Mouse (Mus musculus): ENCODE results near the gene Cachd1. TPM values are rescaled to one million over a fixed set of nuclear protein-coding genes. Genes with fewer than 3 reads are reported as not detected.

The Cachd1 gene
- polyA plus RNA-seq, 1 experiment = 37.6 TPM

GRCm38 (mm10) chr4:101044149-101044548, 267.7 kb downstream of the Cachd1 start:
- H3K4me3 ChIP-seq (ENCODE audit: insufficient read depth, low read length) = no peak overlapping the region
- TF ChIP-seq POLR2A (IDR thresholded peaks at IDR 0.05; ENCODE audit: low read depth, low read length) = no peak
- no peak for TF ChIP-seq CTCF (IDR thresholded peaks at IDR 0.05; ENCODE audit: borderline replicate concordance, insufficient read depth, low read length)
- no peaks in the 10 kb centered on the region for H3K4me1 ChIP-seq (ENCODE audit: control insufficient read depth, insufficient read depth, low read length)
- H3K27ac ChIP-seq (ENCODE audit: insufficient read depth, low read length) = no peak overlapping the region

- Histone ChIP-seq H3K27ac (ENCODE audit: insufficient read depth, low read length) (no peak overlapping the region), H3K4me1 (ENCODE audit: control insufficient read depth, insufficient read depth, low read length) (no peaks in the 10 kb centered on the region), H3K4me3 (ENCODE audit: insufficient read depth, low read length) (no peak overlapping the region)
- TF ChIP-seq CTCF (IDR thresholded peaks at IDR 0.05; ENCODE audit: borderline replicate concordance, insufficient read depth, low read length) = no peak
- no peak for TF ChIP-seq POLR2A (IDR thresholded peaks at IDR 0.05; ENCODE audit: low read depth, low read length)
Observed at GRCm38 (mm10) chr4:101046576-101046975, 270.1 kb downstream of the Cachd1 start.

DNA sequence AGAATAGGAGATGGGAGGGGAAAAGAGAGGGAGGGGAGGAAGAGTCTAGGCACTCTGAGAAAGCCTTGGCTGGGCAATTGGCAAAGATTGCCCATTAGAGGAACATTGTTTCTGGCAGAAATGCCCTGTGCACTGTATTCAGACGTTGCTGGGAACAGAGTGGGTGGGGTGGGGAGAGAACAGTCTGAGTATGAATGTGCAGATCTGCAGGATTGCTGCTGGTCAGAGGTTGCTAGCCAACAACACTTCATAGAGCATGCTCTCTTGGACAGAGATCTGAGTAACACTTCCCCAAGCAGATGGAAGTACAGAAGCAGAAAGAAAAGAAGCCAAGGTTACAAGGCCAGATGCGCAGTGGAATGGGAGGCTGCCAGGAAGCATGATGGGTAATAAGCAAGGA, 285.7 kb downstream of the Cachd1 start:
- no peak for TF ChIP-seq POLR2A (IDR thresholded peaks at IDR 0.05; ENCODE audit: low read depth, low read length)
- TF ChIP-seq CTCF (IDR thresholded peaks at IDR 0.05; ENCODE audit: borderline replicate concordance, insufficient read depth, low read length) = no peak
- H3K4me3 ChIP-seq (ENCODE audit: insufficient read depth, low read length) = no peak overlapping the region
- no peak overlapping the region for H3K27ac ChIP-seq (ENCODE audit: insufficient read depth, low read length)
- no peaks in the 10 kb centered on the region for H3K4me1 ChIP-seq (ENCODE audit: control insufficient read depth, insufficient read depth, low read length)

- Histone ChIP-seq H3K4me1 (ENCODE audit: control insufficient read depth, insufficient read depth, low read length) (no peaks in the 10 kb centered on the region), H3K4me3 (ENCODE audit: insufficient read depth, low read length) (no peak overlapping the region), H3K27ac (ENCODE audit: insufficient read depth, low read length) (no peak overlapping the region)
- TF ChIP-seq POLR2A (IDR thresholded peaks at IDR 0.05; ENCODE audit: low read depth, low read length) = no peak
- TF ChIP-seq CTCF (IDR thresholded peaks at IDR 0.05; ENCODE audit: borderline replicate concordance, insufficient read depth, low read length) = no peak
Observed at GRCm38 (mm10) chr4:101066401-101066800, 289.9 kb downstream of the Cachd1 start.

- H3K4me3 ChIP-seq (ENCODE audit: insufficient read depth, low read length) = peak within 1 kb of the TSS; percentile 47
- no peak for TF ChIP-seq POLR2A (IDR thresholded peaks at IDR 0.05; ENCODE audit: low read depth, low read length)
- TF ChIP-seq CTCF (IDR thresholded peaks at IDR 0.05; ENCODE audit: borderline replicate concordance, insufficient read depth, low read length) = no peak
- H3K4me1 ChIP-seq (ENCODE audit: control insufficient read depth, insufficient read depth, low read length) = no peaks in the 10 kb centered on the region
- no peak within 1 kb of the TSS for H3K27ac ChIP-seq (ENCODE audit: insufficient read depth, low read length)
Observed at GRCm38 (mm10) chr4:101068786-101069153, 292.3 kb downstream of the Cachd1 start, which contains the start of gene Raver2. Gene Raver2 (plus strand): TSS chr4:101068983.

GRCm38 (mm10) chr4:101069154-101069971, 292.9 kb downstream of the Cachd1 start:
- H3K27ac ChIP-seq (ENCODE audit: insufficient read depth, low read length) = no peak overlapping the region
- no peak for TF ChIP-seq CTCF (IDR thresholded peaks at IDR 0.05; ENCODE audit: borderline replicate concordance, insufficient read depth, low read length)
- TF ChIP-seq POLR2A (IDR thresholded peaks at IDR 0.05; ENCODE audit: low read depth, low read length) = no peak
- H3K4me1 ChIP-seq (ENCODE audit: control insufficient read depth, insufficient read depth, low read length) = no peaks in the 10 kb centered on the region
- peak overlapping the region; percentile 47 for H3K4me3 ChIP-seq (ENCODE audit: insufficient read depth, low read length)

DNA sequence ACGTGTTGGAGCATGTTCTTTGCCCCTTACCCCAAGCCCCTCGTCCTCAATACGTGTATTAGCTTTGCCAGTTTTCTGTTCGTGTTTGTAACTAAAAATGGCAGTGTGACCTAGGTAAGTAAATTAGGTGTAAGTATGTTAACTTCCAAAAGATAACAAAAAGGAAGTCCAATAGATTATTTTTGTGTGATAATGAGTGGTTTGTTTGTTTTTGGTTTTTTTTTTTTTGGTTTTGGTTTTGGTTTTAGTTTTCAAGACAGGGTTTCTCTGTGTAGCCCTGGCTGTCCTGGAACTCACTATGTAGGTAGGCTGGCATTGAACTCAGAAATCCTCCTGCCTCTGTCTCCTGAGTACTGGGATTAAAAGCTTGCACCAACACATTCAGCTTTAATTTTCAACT, 295.1 kb downstream of the Cachd1 start:
- no peak overlapping the region for H3K27ac ChIP-seq (ENCODE audit: insufficient read depth, low read length)
- no peak overlapping the region for H3K4me3 ChIP-seq (ENCODE audit: insufficient read depth, low read length)
- H3K4me1 ChIP-seq (ENCODE audit: control insufficient read depth, insufficient read depth, low read length) = no peaks in the 10 kb centered on the region
- TF ChIP-seq CTCF (IDR thresholded peaks at IDR 0.05; ENCODE audit: borderline replicate concordance, insufficient read depth, low read length) = no peak
- no peak for TF ChIP-seq POLR2A (IDR thresholded peaks at IDR 0.05; ENCODE audit: low read depth, low read length)

- TF ChIP-seq POLR2A (IDR thresholded peaks at IDR 0.05; ENCODE audit: low read depth, low read length) = no peak
- TF ChIP-seq CTCF (IDR thresholded peaks at IDR 0.05; ENCODE audit: borderline replicate concordance, insufficient read depth, low read length) = no peak
- no peaks in the 10 kb centered on the region for H3K4me1 ChIP-seq (ENCODE audit: control insufficient read depth, insufficient read depth, low read length)
- H3K27ac ChIP-seq (ENCODE audit: insufficient read depth, low read length) = no peak overlapping the region
- no peak overlapping the region for H3K4me3 ChIP-seq (ENCODE audit: insufficient read depth, low read length)
Observed at GRCm38 (mm10) chr4:101076425-101076824, 299.9 kb downstream of the Cachd1 start.

Other genes with a start within 250 kb of the Cachd1 start
- gene Gm10577, start 244.0 kb downstream of the Cachd1 start, polyA plus RNA-seq (2011; ENCODE audit: insufficient read length, low read depth, missing spikeins) = not detected in 2 replicates

All from embryonic fibroblast, embryonic 13.5 days (primary cell).